Mouse (Mus musculus): ENCODE data around the gene Def8.

The Def8 gene

DNA sequence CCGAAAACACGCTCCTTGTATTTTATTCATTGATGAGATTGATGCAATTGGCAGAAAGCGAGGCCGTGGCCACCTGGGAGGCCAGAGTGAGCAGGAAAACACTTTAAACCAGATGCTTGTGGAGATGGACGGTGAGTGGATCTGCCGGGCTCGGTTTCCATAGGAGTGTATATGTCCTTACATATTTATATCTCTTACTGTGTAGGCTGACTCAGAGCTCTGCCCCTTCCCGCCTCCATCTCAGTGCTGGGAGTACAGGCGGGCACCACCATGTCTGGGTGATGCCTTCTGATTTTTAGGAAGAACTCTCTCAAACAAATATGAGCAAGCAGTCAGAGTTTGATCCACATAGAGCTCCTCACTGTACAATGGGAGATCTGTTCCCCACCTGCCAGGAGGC lies 69.6 kb downstream of the Def8 start:
- DNase-seq, result no peak

DNA sequence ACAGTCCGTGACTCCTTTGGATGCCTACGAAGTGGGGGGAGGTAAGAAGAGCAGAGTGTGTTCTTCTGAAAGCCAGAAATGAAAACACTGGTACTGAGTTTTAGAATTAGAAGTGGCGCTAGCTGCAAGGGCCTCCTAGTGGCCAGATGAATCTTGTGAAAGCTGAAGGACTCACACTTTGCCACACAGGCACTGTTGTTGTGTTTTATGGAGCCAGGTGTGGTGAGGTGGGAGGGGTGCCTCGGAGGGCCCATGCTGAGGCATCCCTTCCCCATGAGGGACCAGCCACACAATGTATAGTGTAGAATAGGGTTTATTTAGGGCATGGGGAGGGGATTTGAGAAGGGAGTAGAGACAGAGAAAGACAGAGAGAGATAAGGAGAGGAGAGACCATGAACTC lies 74.4 kb downstream of the Def8 start:
- DNase-seq, result no peak

DNA sequence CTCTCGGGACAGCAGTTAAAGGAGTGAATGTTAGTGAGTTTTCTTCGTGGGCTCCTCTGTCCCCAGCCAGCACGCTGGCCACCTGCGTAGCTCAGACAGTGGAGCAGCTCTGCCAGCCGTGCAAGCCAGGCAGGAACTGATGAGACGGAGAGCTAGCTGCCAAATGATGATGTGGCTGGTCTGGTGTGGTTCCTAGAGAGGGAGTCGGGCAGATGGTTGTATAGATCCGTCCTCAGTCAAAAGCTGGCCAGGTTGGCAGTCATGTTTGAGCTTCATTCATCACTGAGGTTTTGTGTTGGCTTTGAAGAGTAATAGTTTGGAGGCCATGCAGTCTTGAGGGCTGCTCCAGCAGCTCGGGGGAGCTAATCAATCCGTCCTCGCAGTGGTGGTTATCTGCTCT lies 75.6 kb downstream of the Def8 start:
- no peak for DNase-seq

DNA sequence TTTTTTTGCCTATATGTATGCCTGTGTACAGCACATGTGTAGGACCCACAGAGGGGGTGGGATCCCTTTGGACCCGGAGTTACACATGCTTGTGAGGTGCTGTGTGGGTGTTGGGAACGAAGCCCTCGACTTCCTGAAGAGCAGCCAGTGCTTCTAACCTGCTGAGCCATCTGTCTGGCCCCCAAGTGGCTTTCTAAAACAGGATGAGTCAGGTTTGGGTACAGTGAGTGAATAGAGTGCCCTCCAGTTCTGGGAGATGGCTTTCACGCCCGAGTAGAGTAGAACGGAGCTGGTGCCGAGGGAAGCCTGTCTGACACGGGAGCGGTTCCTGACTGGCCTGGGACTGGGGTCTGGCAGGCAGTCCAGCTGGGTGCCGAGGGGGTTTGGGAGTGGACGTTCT lies 76.2 kb downstream of the Def8 start:
- no peak for DNase-seq

DNA sequence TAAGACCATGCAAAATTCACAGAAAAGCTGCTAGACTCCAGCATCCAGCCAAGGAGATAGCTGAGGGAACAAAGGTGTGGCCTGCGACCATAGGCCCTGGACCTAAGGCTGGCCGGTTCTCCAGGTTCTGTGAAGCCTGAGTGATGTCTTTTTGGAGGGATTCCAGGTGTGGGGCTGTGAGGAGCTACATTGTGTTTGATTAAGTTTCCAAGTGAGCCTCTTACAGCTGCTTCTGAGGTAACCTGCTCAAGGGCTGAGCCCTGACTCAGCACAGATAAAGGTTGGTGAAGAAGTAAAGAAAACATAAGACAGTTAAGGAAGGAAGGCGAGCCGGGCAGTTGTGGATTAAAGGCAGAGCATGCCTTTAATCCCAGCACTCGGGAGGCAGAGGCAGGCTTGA lies 78.9 kb downstream of the Def8 start:
- no peak for DNase-seq

DNA sequence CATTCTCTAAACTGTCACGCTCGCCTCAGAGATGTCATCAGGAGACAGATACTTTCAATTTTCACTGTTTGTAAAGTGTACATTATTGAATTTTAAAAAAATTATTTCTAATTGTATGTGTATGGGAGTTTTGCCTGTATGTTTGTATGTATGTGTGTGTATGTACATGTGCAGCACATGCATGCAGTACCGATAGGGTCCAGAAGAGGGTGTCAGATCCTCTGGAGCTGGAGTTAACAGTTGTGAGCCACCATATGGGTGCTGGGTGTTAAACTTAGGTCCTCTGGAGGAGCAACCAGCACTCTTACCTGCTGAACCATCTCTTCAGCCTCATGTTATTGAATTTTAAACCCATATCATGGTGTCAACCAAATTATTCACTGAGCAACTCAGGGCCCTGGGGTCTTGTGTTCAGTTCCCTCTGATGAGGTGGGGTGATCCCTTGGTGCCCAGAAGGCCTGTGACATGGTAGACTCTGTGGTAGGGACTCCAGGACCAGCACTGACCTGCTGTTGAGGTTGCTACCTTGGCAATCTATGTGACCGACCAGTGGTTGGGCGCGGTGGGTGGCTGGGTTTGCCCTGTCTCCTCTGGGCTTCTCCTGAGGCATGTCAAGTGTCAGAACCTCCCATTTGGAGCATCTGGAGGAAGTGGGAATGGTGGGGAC lies 80.6 kb downstream of the Def8 start:
- DNase-seq, result no peak

DNA sequence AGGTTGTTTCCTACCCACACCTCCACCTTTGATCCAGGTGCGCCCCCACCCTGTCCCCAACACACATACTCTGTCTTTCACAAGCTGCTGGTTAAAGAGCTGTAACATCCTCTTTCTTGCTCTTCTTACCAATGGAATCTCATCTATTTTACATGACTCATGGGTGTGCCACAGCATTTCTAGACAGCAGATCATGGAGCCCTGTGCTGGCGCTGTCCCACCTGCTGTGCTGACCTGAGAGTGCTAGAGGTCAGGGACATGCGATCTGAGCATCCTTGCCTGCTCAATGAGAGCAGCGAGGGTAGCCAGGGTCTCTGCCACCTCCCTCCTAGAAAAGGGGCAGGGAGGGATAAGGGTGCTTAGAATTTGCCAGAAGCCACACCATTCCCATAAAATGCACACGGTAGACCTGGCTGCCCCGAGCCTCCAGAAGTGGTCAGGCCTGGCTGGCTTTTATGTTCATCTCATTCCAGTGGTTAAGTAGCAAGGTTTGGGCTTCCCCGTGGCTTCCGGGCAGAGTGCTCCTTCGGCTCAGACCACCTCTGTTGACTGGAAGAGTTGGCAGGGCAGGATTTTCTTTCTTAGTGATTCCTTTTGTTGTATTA lies 81.4 kb downstream of the Def8 start:
- no peak for DNase-seq

DNA sequence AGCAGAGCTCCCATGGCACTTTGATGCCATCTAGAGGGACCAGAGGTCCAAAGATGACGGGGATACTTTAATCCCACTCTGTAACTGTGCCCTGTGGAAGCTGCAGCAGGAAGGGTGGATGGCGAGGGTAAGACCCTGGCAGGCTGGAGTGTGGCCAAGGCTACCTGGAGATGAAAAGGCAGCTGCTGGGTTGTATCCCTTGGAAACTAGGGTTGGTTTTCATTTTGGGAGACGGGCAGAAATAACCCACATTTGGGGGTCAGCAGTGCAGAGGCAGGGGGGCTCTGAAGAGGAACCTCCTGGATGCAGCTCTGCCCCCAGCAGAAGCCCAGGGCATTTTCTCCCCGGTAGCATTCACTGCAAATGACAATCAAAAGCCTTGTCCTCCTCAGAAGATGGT lies 81.9 kb downstream of the Def8 start:
- no peak for DNase-seq

DNA sequence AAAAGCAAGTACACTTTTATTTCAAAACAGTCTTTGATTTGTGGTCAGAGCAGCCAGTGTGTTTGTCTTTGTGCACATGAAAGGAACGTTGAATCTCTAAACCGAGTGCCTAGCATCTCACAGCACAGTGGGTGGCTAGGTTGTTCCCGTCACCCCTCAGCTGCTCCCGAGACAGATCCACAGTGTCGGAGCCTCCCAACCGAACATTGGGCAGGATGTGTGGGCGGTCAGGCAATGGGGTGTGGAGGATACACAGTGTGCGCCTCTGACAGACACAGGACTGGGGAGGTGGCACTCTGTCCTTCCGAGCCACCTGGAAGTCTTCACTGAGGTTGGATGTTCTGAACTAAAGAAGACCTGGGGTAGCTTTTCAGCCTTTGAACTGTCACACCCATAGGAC lies 82.4 kb downstream of the Def8 start:
- DNase-seq, result no peak

DNA sequence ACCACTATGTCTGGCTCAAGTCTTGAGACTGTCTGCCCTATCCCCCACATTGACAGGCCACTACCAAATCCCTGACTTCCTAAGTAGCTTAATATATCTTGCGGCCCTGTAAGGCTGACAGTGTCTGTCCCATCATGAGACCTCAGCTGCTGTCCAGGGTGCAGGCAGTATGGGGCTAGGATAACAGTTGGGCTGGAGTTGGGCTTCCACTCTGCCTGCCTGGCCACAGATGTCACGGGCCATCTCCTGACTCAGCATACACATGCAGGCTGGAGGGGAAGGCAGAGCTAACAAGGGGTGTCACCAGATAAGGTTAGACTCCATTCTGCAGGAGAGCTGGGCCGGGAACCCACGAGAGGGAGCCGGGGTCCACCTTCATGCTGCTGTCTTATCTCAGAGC lies 83.8 kb downstream of the Def8 start:
- no peak for DNase-seq

DNA sequence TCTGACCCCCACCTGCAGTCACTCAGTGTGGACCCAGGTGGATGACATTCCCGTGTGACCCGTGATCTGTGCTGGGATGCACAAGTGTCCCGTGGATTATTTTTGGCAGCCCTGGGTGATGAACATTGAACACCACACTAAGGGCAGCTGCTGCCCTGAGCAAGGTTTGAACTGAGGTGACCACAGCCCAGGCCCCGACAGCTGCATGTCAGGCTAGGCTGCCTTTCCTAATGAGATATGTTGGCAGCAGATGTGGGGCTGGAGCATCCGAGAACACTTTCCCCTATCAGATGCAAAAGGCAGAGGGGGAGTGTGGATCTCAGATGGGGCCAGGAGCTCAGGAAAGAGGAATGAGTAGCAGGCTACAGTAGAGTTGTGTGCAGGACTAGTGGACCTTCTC lies 87.5 kb downstream of the Def8 start:
- no peak for DNase-seq
